Mouse (Mus musculus) erythroid progenitor cell, adult 5-6 weeks (primary cell): ENCODE measurements around the gene 9130409I23Rik. TPM values are rescaled to one million over a fixed set of nuclear protein-coding genes. Genes with fewer than 3 reads are reported as not detected.

ENCODE experiments used
- ATAC-seq: replicated peaks from 2 replicates; pipeline ENCODE4 v1.8.0; 2016; ENCODE audit warnings: moderate number of reproducible peaks, mild to moderate bottlenecking, moderate TSS enrichment, inconsistent platforms; ENCODE audit not compliant: poor library complexity, low FRiP score, severe bottlenecking
- total RNA-seq, 2 experiments: library from RNA; stranded (forward) in 1 of 2; stranded (reverse) in 1 of 2; fragments of 150-400 nt in 1 of 2; fragments of 186-747, 209-891 nt in 1 of 2; gene quantifications; 2 replicates each; pipeline versions ENCODE4 v1.2.3 to v1.2.4; 2015 to 2017; ENCODE audit warnings: low replicate concordance in 2 of 2

9130409I23Rik gene
- not detected in 2 replicates for total RNA-seq (2015; ENCODE audit: low replicate concordance)
- total RNA-seq (2017; ENCODE audit: low replicate concordance): not detected in 2 replicates

GRCm38 (mm10) chr1:181050937-181051336 lies at the start of gene 9130409I23Rik:
9130409I23Rik (plus strand) TSS chr1:181051237.
- ATAC-seq: no peak

GRCm38 (mm10) chr1:181001621-181002020 lies 49.4 kb upstream of the 9130409I23Rik start:
- ATAC-seq: no peak

GRCm38 (mm10) chr1:181003790-181004189 lies 47.2 kb upstream of the 9130409I23Rik start:
- ATAC-seq: no peak

- no peak for ATAC-seq
Measured at GRCm38 (mm10) chr1:181005331-181005730, 45.7 kb upstream of the 9130409I23Rik start.

GRCm38 (mm10) chr1:181007831-181008230 lies 43.2 kb upstream of the 9130409I23Rik start:
- no peak for ATAC-seq

DNA sequence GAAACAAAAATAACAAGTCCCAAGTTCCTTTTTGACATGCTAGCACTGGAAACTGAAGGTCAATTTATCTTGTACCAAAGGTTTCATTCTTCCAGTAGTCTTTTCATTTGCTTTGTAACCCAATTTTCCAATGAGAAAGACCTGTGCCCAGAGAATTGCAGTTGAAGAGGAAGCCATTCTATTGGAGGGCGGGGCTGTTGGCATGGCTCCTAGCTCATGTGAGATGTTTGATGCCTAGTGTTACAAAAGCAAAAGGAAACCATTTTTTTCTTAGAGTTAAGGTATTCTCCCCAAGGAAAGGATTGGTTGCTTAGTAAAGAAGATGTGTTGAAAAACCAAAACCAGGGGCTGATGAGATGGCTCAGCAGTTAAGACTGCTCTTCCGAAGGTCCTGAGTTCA lies 42.8 kb upstream of the 9130409I23Rik start:
- ATAC-seq: no peak

GRCm38 (mm10) chr1:181009011-181009590 lies 41.9 kb upstream of the 9130409I23Rik start:
- no peak for ATAC-seq

- peak; percentile 37; the same call in 1 of the 2 replicates for ATAC-seq
Measured at GRCm38 (mm10) chr1:181009754-181010153, 41.3 kb upstream of the 9130409I23Rik start.

GRCm38 (mm10) chr1:181010171-181010932 lies 40.7 kb upstream of the 9130409I23Rik start:
- ATAC-seq: no peak

- no peak for ATAC-seq
Measured at GRCm38 (mm10) chr1:181011601-181012000, 39.4 kb upstream of the 9130409I23Rik start.

DNA sequence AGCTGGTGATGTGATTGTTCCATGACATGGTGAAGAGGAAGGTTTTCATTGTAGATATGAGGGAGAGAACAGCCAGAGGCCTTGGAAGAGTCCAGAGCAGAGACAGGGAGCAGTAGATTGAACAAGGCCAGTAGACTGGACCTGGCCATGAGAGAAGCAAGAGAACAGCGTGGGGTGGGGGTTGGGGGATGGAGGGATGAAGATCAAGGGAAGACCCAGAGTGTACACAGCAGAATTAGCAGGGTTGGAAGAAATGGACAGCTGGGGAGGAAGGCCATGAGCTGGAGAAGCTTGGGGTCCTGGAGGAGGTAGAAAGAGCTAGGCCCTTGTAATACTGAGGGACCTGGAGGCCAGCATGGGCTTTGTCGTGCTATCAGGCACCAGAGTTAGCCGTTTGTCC lies 38.6 kb upstream of the 9130409I23Rik start:
- ATAC-seq: no peak

DNA sequence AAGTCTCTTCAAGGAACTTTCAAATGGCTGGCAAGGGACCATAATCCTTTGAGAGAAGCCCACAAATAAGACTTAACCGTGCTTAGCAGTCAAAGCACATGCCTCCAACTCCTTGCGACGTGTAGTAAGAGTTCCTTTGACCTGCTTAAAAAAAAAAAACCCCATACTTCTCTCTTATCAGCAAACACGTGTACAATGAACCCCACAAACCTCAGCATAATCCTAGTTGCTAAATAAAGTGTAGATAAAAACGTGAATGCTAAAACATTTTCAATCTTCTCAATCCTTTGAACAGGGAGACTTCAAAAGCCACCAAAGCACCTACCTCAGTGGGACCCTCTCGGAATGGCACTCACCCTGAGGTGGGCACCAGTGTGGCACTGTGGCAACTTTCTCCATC lies 37.6 kb upstream of the 9130409I23Rik start:
- no peak for ATAC-seq

DNA sequence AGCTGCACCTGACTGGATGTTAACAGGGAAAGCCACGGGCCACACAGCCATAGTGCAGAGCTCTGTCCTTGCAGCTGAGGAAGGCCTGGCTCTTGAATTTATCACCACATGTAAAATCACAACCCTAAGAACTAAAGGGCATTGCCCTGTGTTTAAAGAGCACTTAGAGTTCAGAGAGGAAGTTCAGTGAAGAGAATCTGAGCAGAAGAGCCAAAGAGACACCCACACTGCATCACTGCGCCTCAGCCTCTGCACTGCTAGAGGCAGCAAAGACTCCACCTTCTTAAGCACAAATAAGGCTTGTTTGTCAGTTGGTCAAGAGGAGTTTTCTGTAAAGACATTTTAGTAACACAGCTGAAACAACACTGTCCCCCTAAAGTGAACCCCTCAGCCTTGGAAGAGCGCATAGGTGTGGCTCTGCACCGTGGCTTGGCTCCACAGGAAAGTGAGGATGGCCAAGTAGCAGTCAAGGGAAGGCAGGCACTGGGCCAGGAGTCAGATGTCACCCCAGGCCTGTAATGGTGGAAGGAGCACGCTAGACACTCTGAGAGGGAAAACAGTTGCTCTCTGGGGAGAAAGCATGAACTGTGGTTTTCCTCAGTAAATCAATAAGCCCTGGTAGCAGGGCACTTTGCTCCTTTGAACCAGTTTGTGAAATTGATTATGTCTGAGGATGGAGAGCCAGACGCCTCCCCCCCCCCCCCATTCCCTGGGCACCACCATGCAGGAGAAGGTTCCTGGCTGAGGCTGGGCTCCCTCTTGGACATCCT lies 36.1 kb upstream of the 9130409I23Rik start:
- ATAC-seq: no peak

DNA sequence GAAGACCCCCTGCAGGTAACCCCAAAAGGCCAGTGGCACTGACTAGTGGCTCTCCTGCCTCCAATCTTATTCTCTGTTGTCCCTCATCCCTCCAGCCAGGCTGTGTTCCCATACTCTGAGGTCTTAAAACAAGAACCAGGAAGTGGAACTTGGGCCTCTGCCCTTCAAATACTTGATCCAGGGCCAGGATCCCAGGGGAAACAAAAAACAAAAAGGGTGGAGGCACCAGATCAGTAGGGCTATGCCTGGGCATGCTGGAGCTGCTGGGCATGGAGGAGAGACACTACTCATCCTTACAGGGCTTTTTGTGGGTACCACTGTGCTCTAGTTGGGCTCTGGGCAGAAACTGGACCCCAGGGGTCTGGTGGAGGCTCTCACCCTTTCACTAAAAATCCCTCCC lies 35.5 kb upstream of the 9130409I23Rik start:
- ATAC-seq: no peak

DNA sequence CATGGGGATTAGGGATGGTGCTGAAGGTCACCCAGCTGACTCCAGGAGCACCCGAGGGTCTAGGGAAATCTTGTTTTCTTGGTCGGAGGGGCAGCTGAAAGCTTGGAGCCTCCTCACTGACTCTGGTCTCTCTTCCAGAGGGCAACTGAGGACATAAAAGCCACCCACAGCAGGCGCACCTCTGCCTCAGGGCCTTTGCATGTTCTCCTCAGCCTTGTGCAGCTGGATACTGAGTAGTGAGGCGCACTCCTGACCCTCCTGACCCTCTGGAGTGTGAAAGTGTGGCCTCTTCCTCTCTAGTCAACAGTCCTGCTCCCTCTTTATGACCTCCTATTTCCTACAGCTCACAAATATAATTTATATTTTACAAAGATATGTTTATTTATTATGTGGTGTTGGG lies 35.0 kb upstream of the 9130409I23Rik start:
- ATAC-seq: no peak

DNA sequence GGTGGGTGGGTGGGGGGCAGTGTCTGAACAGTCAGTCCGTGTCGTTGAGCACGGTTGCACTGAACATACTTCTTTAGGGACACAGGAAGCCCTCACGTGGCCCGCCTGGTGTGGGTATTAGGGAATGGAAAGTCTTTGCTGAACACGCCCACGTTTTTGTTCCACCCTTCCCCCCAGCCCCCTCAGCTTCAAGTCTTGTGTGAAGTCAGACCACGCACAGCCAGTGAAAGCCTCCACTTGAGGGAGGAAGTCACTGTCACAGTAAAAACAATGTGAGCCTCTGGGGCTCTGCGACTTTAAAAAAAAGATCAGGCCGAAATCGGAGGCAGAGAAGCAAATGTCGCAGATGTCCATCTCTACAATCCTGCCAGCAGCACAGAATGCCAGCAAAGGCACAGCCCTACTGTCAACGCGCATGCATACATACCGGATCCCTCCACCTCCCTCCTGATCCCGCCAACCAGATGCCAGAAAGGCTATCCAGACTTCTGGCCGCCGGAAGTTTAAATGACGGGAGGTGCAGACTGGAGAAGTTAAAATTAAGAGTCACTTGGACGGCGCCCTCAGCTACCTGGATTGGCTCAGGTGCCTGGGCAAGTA lies 34.4 kb upstream of the 9130409I23Rik start:
- no peak for ATAC-seq

DNA sequence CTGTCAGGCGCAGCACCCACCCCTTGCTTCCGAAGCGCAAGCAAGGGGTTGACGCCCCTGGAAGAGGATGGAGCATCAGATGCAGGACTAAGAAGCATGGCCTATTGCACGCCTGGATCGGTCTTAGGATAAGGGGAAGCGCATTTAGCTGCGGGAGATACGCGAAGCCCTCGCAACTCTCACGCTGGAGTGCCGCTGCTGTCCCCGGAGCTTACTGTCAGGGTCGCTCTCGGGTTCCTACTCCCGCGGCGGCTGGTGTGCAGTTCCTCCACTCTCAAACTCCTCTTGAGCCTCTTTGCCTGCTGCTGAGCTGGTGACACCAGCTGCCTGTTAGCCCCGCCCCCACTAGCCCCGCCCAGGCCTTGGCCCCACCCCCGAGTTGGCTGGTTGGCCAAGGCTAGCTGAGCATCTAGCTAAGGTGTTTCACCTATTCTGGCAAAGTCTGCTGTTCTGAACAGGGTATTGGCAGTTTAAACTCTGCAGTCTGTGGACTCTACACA lies 33.8 kb upstream of the 9130409I23Rik start:
- ATAC-seq: peak; percentile 66

- no peak for ATAC-seq
Measured at GRCm38 (mm10) chr1:181017890-181018420, 33.1 kb upstream of the 9130409I23Rik start.

DNA sequence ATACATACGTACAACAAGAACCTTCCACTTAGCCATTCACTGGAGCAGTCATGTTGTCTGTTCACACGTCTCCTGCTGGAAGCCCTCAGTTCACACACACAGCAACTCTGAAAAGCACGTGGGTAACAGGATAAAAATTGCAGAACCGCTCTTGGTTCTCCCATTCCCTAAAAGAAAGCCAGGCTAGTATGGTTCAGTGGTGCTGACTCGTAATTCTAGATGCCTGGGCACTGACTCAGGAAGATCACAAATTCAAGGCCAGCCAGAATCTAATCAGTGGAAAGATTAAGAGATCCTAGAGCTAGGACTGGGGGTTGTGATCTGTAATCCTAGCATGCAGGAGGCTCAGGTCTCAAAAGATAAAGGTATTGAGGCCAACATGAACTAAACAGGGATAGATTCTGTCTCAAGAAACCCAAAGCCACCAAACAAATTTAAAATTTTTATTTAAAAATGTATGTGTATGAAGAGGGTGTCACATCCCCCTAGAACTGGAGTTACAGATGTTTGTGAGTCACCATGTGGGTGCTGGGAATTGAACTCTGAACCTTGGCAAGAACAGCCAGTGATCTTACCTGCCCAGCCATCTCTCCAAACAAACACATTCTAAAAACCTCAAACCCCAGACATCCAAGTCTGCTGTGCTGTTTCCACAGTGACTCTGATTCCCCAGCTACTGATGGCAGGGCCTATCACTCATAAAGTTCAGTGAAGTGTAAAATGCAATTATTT lies 30.1 kb upstream of the 9130409I23Rik start, which contains the start of gene Ephx1:
Gene Ephx1, minus strand, starts transcription at position 149 of the 732 bp plus-strand sequence.
- no peak for ATAC-seq
